Mouse (Mus musculus) myocyte (in vitro differentiated cells): ENCODE results near the gene Jagn1. TPM values are rescaled to one million over a fixed set of nuclear protein-coding genes. Genes with fewer than 3 reads are reported as not detected.

Source experiments
- H3K27me3 ChIP-seq: one replicate; pipeline ENCODE4 v1.6.1; 2011; ENCODE audit not compliant: control insufficient read depth, insufficient read depth, insufficient read length
- H3K36me3 ChIP-seq: one replicate; pipeline ENCODE4 v1.6.1; 2011; ENCODE audit not compliant: control insufficient read depth, insufficient read depth
- H3K4me2 ChIP-seq: one replicate; pipeline ENCODE4 v1.6.1; 2011; ENCODE audit warnings: low read depth, control low read depth
- H3K4me3 ChIP-seq: one replicate; pipeline ENCODE4 v1.5.1; 2011; ENCODE audit warnings: mild to moderate bottlenecking, control low read depth, moderate library complexity
- H3K79me2 ChIP-seq: one replicate; pipeline ENCODE4 v1.6.1; 2011; ENCODE audit not compliant: control insufficient read depth, insufficient read depth
- H3ac ChIP-seq: one replicate; pipeline ENCODE4 v1.6.1; 2011; ENCODE audit not compliant: control insufficient read depth, insufficient read length
- CEBPB ChIP-seq: IDR thresholded peaks from 2 replicates; pipeline ENCODE4 v1.6.1; 2011; ENCODE audit warnings: mild to moderate bottlenecking, moderate library complexity; ENCODE audit not compliant: poor library complexity, insufficient read depth, severe bottlenecking
- E2F4 ChIP-seq: IDR thresholded peaks from one replicate; pipeline ENCODE4 v1.6.1; 2011; ENCODE audit warnings: mild to moderate bottlenecking, control low read depth, moderate library complexity; ENCODE audit not compliant: insufficient read depth
- MAX ChIP-seq: IDR thresholded peaks from one replicate; pipeline ENCODE4 v1.6.1; 2011; ENCODE audit warnings: low read depth, mild to moderate bottlenecking, control low read depth
- MYOD1 ChIP-seq, 3 experiments: IDR thresholded peaks; one replicate each; pipeline ENCODE4 v1.6.1; 2011; ENCODE audit warnings: control low read depth in 2 of 3, low read depth in 2 of 3, mild to moderate bottlenecking in 2 of 3, moderate library complexity in 1 of 3; ENCODE audit not compliant: insufficient read length in 2 of 3, control insufficient read depth in 1 of 3
- MYOG ChIP-seq, 3 experiments: IDR thresholded peaks; one replicate each; pipeline ENCODE4 v1.6.1; 2011; ENCODE audit warnings: control low read depth in 2 of 3, low read depth in 2 of 3, mild to moderate bottlenecking in 2 of 3; ENCODE audit not compliant: insufficient read length in 2 of 3, control insufficient read depth in 1 of 3, insufficient read depth in 1 of 3
- POLR2A ChIP-seq: IDR thresholded peaks from one replicate; pipeline ENCODE4 v1.6.1; 2011; ENCODE audit warnings: low read depth, mild to moderate bottlenecking, control low read depth, moderate library complexity; ENCODE audit not compliant: insufficient read length
- POLR2AphosphoS2 ChIP-seq: IDR thresholded peaks from one replicate; pipeline ENCODE4 v1.6.1; 2011; ENCODE audit warnings: low read depth, control low read depth; ENCODE audit not compliant: insufficient read length
- REST ChIP-seq: IDR thresholded peaks from one replicate; pipeline ENCODE4 v1.6.1; 2011; ENCODE audit warnings: mild to moderate bottlenecking, control low read depth, moderate library complexity; ENCODE audit not compliant: insufficient read depth, insufficient read length
- SRF ChIP-seq: IDR thresholded peaks from one replicate; pipeline ENCODE4 v1.6.1; 2011; ENCODE audit warnings: low read depth; ENCODE audit not compliant: control insufficient read depth, insufficient read length
- TCF12 ChIP-seq: IDR thresholded peaks from one replicate; pipeline ENCODE4 v1.6.1; 2011; ENCODE audit warnings: mild to moderate bottlenecking, control low read depth; ENCODE audit not compliant: poor library complexity, insufficient read depth, severe bottlenecking
- TCF3 ChIP-seq: IDR thresholded peaks from one replicate; pipeline ENCODE4 v1.6.1; 2011; ENCODE audit warnings: low read depth, control low read depth; ENCODE audit not compliant: insufficient read length
- USF1 ChIP-seq: IDR thresholded peaks from one replicate; pipeline ENCODE4 v1.6.1; 2011; ENCODE audit warnings: low read depth, mild to moderate bottlenecking, control low read depth, moderate library complexity
- polyA plus RNA-seq: library from polyadenylated mRNA; unstranded; fragments of >200 nt; fragmentation: generic; extraction: Trizol; gene quantifications from one replicate; pipeline ENCODE4 v1.2.1, GENCODE M21; 2012; ENCODE audit warnings: missing spikeins

The Jagn1 gene
- polyA plus RNA-seq, 1 experiment = 92.7 TPM

GRCm38 (mm10) chr6:113457952-113458534 lies 15.7 kb downstream of the Jagn1 start, which contains the start of gene Il17re:
Gene Il17re (plus strand): TSS chr6:113458484.
- H3ac ChIP-seq = no peak within 1 kb of the TSS
- H3K27me3 ChIP-seq = peaks cover 51% of the 10 kb centered on the region
- no peaks in the 10 kb centered on the region for H3K36me3 ChIP-seq
- H3K4me3 ChIP-seq = no peak within 1 kb of the TSS
- no peaks in the 10 kb centered on the region for H3K79me2 ChIP-seq
- TF ChIP-seq TCF3 (no peak), REST (no peak), CEBPB (no peak), MYOG (IDR thresholded peaks at IDR 0.05; ENCODE audit: control insufficient read depth in 1 of 3, insufficient read depth in 1 of 3, insufficient read length in 2 of 3, low read depth in 2 of 3) (no peak), SRF (no peak), E2F4 (no peak), POLR2A (no peak), MAX (no peak), USF1 (no peak), MYOD1 (IDR thresholded peaks at IDR 0.05; ENCODE audit: control insufficient read depth in 1 of 3, insufficient read length in 2 of 3, low read depth in 2 of 3) (no peak), TCF12 (no peak), POLR2AphosphoS2 (no peak)
- no peak within 1 kb of the TSS for H3K4me2 ChIP-seq

GRCm38 (mm10) chr6:113458635-113459034 lies 16.3 kb downstream of the Jagn1 start:
- no peaks in the 10 kb centered on the region for H3K79me2 ChIP-seq
- H3ac ChIP-seq = no peak overlapping the region
- H3K36me3 ChIP-seq = no peaks in the 10 kb centered on the region
- H3K4me2 ChIP-seq = no peak overlapping the region
- H3K27me3 ChIP-seq = peaks cover 51% of the 10 kb centered on the region
- TF ChIP-seq MYOD1 (IDR thresholded peaks at IDR 0.05; ENCODE audit: control insufficient read depth in 1 of 3, insufficient read length in 2 of 3, low read depth in 2 of 3) (no peak), TCF3 (no peak), REST (no peak), USF1 (no peak), TCF12 (no peak), POLR2A (no peak), MAX (no peak), POLR2AphosphoS2 (no peak), E2F4 (no peak), MYOG (IDR thresholded peaks at IDR 0.05; ENCODE audit: control insufficient read depth in 1 of 3, insufficient read depth in 1 of 3, insufficient read length in 2 of 3, low read depth in 2 of 3) (no peak), SRF (no peak), CEBPB (no peak)
- no peak overlapping the region for H3K4me3 ChIP-seq

- Histone ChIP-seq H3K36me3 (no peaks in the 10 kb centered on the region), H3K4me3 (no peak overlapping the region), H3K27me3 (peaks cover 51% of the 10 kb centered on the region), H3ac (no peak overlapping the region), H3K79me2 (no peaks in the 10 kb centered on the region), H3K4me2 (no peak overlapping the region)
- no peak for TF ChIP-seq TCF12
- no peak for TF ChIP-seq USF1
- no peak for TF ChIP-seq MYOG (IDR thresholded peaks at IDR 0.05; ENCODE audit: control insufficient read depth in 1 of 3, insufficient read depth in 1 of 3, insufficient read length in 2 of 3, low read depth in 2 of 3)
Measured at GRCm38 (mm10) chr6:113464040-113464439, 21.7 kb downstream of the Jagn1 start.

DNA sequence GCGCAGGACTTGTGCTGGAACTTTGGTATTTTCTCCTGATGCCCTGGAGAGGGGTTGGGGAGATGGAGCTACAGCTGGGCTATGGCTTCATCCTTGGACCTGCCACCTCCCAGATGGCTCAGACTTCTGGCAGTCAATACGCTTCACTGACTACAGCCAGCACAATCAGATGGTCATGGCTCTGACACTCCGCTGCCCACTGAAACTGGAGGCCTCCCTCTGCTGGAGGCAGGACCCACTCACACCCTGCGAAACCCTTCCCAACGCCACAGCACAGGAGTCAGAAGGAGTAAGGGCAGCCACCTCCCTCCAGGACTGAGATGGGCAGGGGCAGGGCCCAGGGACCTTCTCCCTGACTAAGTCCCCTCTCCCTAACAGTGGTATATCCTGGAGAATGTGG lies 23.2 kb downstream of the Jagn1 start:
- H3ac ChIP-seq = no peak overlapping the region
- no peak for TF ChIP-seq REST
- no peaks in the 10 kb centered on the region for H3K36me3 ChIP-seq
- no peak overlapping the region for H3K4me3 ChIP-seq
- H3K27me3 ChIP-seq = peaks cover 38% of the 10 kb centered on the region
- no peak overlapping the region for H3K4me2 ChIP-seq
- H3K79me2 ChIP-seq = no peaks in the 10 kb centered on the region

DNA sequence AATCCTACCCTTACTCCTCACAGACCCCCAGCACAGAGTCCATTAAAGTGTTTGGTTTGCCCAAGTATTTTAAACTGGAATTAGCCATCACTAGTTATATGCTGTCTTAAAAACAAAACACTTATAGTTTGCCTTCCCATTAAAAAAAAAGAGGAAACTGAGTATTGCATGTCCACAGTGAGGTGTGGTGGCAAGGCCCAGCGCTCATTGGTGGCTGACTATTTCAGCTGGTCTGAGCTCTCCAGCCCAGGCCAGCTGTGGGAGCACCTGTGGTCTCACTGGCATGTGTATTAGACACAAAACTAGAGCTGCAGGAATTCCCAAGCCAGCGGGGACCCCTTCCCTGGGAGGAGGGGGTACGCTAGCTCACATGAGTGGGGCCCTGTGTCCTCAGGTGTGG lies 26.1 kb downstream of the Jagn1 start:
- Histone ChIP-seq H3K79me2 (no peaks in the 10 kb centered on the region), H3ac (no peak overlapping the region), H3K27me3 (peaks cover 22% of the 10 kb centered on the region)

More for the DNA sequence above, 26.1 kb downstream of the Jagn1 start:
- no peaks in the 10 kb centered on the region for H3K36me3 ChIP-seq
- no peak overlapping the region for H3K4me3 ChIP-seq
- TF ChIP-seq SRF = no peak
- TF ChIP-seq USF1 = no peak
- no peak for TF ChIP-seq MAX
- TF ChIP-seq E2F4 = no peak
- no peak for TF ChIP-seq MYOG (IDR thresholded peaks at IDR 0.05; ENCODE audit: control insufficient read depth in 1 of 3, insufficient read depth in 1 of 3, insufficient read length in 2 of 3, low read depth in 2 of 3)
- TF ChIP-seq TCF3 = no peak
- TF ChIP-seq POLR2AphosphoS2 = no peak
- TF ChIP-seq POLR2A = no peak
- no peak for TF ChIP-seq REST
- no peak for TF ChIP-seq MYOD1 (IDR thresholded peaks at IDR 0.05; ENCODE audit: control insufficient read depth in 1 of 3, insufficient read length in 2 of 3, low read depth in 2 of 3)
- TF ChIP-seq CEBPB = no peak
- no peak for TF ChIP-seq TCF12
- H3K4me2 ChIP-seq = no peak overlapping the region
